Mouse (Mus musculus) liver, postnatal 0 days (tissue): ENCODE data around the gene Nhs. TPM values are rescaled to one million over a fixed set of nuclear protein-coding genes. Genes with fewer than 3 reads are reported as not detected.
"Not testable (repeated sequence)": the region's sequence is repeated elsewhere in the genome, so short reads cannot be mapped to it uniquely, and the experiment has no call there.

Experiments used
- ATAC-seq: fragments of 200-750 bp; cut with Nextera tagmentation; 2 replicates; pipeline ENCODE4 v1.8.0; 2017; ENCODE audit warnings: mild to moderate bottlenecking, moderate library complexity
- DNase-seq: peaks from one replicate; pipeline ENCODE4 v3.0.0-alpha.2; 2016
- H3K27ac ChIP-seq: fragments of 300-500 bp; sonication (generic); 2 replicates; pipeline ENCODE4 v1.5.1; 2014; ENCODE audit warnings: antibody characterized with exemption, moderate library complexity, mild to moderate bottlenecking, low read depth
- H3K27me3 ChIP-seq: fragments of 300-500 bp; sonication (generic); 2 replicates; pipeline ENCODE4 v1.6.1; 2014; ENCODE audit warnings: low read length, control low read depth, mixed read lengths; ENCODE audit not compliant: insufficient read depth
- H3K36me3 ChIP-seq: fragments of 300-500 bp; sonication (generic); replicated peaks from 2 replicates; pipeline ENCODE4 v1.6.1; 2014; ENCODE audit warnings: mild to moderate bottlenecking, control low read depth, low read length, moderate library complexity, mixed read lengths; ENCODE audit not compliant: insufficient read depth
- H3K4me1 ChIP-seq: fragments of 300-500 bp; sonication (generic); 2 replicates; pipeline ENCODE4 v1.6.1; 2014; ENCODE audit warnings: antibody characterized with exemption, mild to moderate bottlenecking, control low read depth; ENCODE audit not compliant: insufficient read depth
- H3K4me2 ChIP-seq: fragments of 300-500 bp; sonication (generic); 2 replicates; pipeline ENCODE4 v1.6.1; 2014; ENCODE audit warnings: low read depth, mild to moderate bottlenecking, low read length, moderate library complexity, mixed read lengths
- H3K4me3 ChIP-seq: fragments of 300-500 bp; sonication (generic); 2 replicates; pipeline ENCODE4 v1.5.1; 2014; ENCODE audit warnings: low read depth, low read length
- H3K9ac ChIP-seq: fragments of 300-500 bp; sonication (generic); replicated peaks from 2 replicates; pipeline ENCODE4 v1.6.1; 2014; ENCODE audit warnings: mild to moderate bottlenecking, moderate library complexity
- H3K9me3 ChIP-seq: fragments of 300-500 bp; sonication (generic); 2 replicates; pipeline ENCODE4 v1.6.1; 2016; ENCODE audit warnings: mild to moderate bottlenecking, control low read depth, low read length, mixed read lengths
- CTCF ChIP-seq: sonication (generic); IDR thresholded peaks from 2 replicates; pipeline ENCODE4 v1.5.1; 2016; ENCODE audit warnings: antibody characterized with exemption, low read depth
- EP300 ChIP-seq: IDR thresholded peaks from 2 replicates; pipeline ENCODE4 v1.6.1; 2016; ENCODE audit warnings: antibody characterized with exemption, low read depth, mild to moderate bottlenecking
- WGBS: fragments of 180-500 bp; shearing (Covaris S2); extraction: QIAGEN DNeasy Blood & Tissue Kit; methylation state at CpG from one replicate; pipeline ENCODE4 v1.1.7; 2014; ENCODE audit not compliant: insufficient replicate concordance; 5-methylcytosine and 5-hydroxymethylcytosine counted together
- polyA plus RNA-seq: library from polyadenylated mRNA; unstranded; fragments of >200 nt; fragmentation: Nextera tagmentation; extraction: Ambion mirVana; gene quantifications from 2 replicates; pipeline ENCODE4 v1.2.1, GENCODE M21; 2015

Nhs gene
- polyA plus RNA-seq, 1 experiment from 2014 or later, result 0.04 TPM

- no peak for ATAC-seq
These were observed 288.2 kb downstream of the Nhs start for GRCm38 (mm10) chrX:161871306-161871705.

GRCm38 (mm10) chrX:161855630-161856029, 303.9 kb downstream of the Nhs start:
- no peak for DNase-seq
- 71% methylated on average over 2 of the region's 2 CpGs for WGBS
- Histone ChIP-seq H3K4me1 (no peaks in the 10 kb centered on the region), H3K27ac (no peak overlapping the region), H3K4me2 (no peak overlapping the region), H3K36me3 (no peaks in the 10 kb centered on the region), H3K4me3 (no peak overlapping the region), H3K27me3 (no peaks in the 10 kb centered on the region), H3K9me3 (no peaks in the 10 kb centered on the region), H3K9ac (no peak overlapping the region)
- ATAC-seq, result no peak
- TF ChIP-seq EP300 (no peak), CTCF (no peak)

More at GRCm38 (mm10) chrX:161871306-161871705, 288.2 kb downstream of the Nhs start:
- Histone ChIP-seq H3K9me3 (no peaks in the 10 kb centered on the region), H3K4me3 (no peak overlapping the region), H3K27ac (no peak overlapping the region), H3K9ac (no peak overlapping the region), H3K36me3 (no peaks in the 10 kb centered on the region), H3K27me3 (no peaks in the 10 kb centered on the region), H3K4me1 (no peaks in the 10 kb centered on the region), H3K4me2 (no peak overlapping the region)
- TF ChIP-seq CTCF (no peak), EP300 (no peak)
- 75% methylated on average over 7 of the region's 7 CpGs for WGBS
- no peak for DNase-seq

- H3K9ac ChIP-seq, result no peak overlapping the region
- no peak overlapping the region for H3K27ac ChIP-seq
- ATAC-seq (no peak), DNase-seq (no peak)
- H3K27me3 ChIP-seq, result no peaks in the 10 kb centered on the region
- no peak overlapping the region for H3K4me2 ChIP-seq
- no peak for TF ChIP-seq EP300
- TF ChIP-seq CTCF, result no peak
- no peaks in the 10 kb centered on the region for H3K9me3 ChIP-seq
- no peaks in the 10 kb centered on the region for H3K4me1 ChIP-seq
- H3K36me3 ChIP-seq, result no peaks in the 10 kb centered on the region
- 61% methylated on average over 4 of the region's 4 CpGs for WGBS
- H3K4me3 ChIP-seq, result no peak overlapping the region
These were observed 305.8 kb downstream of the Nhs start for GRCm38 (mm10) chrX:161853626-161854312.

GRCm38 (mm10) chrX:161826186-161826585, 333.3 kb downstream of the Nhs start:
- H3K4me3 ChIP-seq, ATAC-seq, H3K27ac ChIP-seq, H3K4me2 ChIP-seq, H3K27me3 ChIP-seq, H3K9ac ChIP-seq, H3K4me1 ChIP-seq, DNase-seq, H3K9me3 ChIP-seq, H3K36me3 ChIP-seq: not testable (repeated sequence)
- peak; percentile 70 for TF ChIP-seq CTCF
- WGBS, result 22% methylated on average over 2 of the region's 2 CpGs

GRCm38 (mm10) chrX:161790182-161790581, 369.3 kb downstream of the Nhs start:
- Histone ChIP-seq H3K4me1 (no peaks in the 10 kb centered on the region), H3K27ac (no peak overlapping the region), H3K9ac (no peak overlapping the region), H3K9me3 (no peaks in the 10 kb centered on the region), H3K27me3 (no peaks in the 10 kb centered on the region), H3K4me3 (no peak overlapping the region), H3K4me2 (no peak overlapping the region), H3K36me3 (no peaks in the 10 kb centered on the region)
- TF ChIP-seq EP300 (no peak), CTCF (peak; percentile 49)
- DNase-seq, result no peak
- 24% methylated on average over 6 of the region's 6 CpGs for WGBS
- no peak for ATAC-seq
